Mouse (Mus musculus): ENCODE data around the gene Clec2g. TPM values are rescaled to one million over a fixed set of nuclear protein-coding genes. Genes with fewer than 3 reads are reported as not detected.
A peak's percentile ranks its signal among the peaks of the same experiment; 100 is the strongest.
"Not testable (repeated sequence)": the region's sequence is repeated elsewhere in the genome, so short reads cannot be mapped to it uniquely, and the experiment has no call there.

The Clec2g gene
- total and polyA plus RNA-seq, 3 experiments: 82.0 to 169 (median 91.7) TPM

DNA sequence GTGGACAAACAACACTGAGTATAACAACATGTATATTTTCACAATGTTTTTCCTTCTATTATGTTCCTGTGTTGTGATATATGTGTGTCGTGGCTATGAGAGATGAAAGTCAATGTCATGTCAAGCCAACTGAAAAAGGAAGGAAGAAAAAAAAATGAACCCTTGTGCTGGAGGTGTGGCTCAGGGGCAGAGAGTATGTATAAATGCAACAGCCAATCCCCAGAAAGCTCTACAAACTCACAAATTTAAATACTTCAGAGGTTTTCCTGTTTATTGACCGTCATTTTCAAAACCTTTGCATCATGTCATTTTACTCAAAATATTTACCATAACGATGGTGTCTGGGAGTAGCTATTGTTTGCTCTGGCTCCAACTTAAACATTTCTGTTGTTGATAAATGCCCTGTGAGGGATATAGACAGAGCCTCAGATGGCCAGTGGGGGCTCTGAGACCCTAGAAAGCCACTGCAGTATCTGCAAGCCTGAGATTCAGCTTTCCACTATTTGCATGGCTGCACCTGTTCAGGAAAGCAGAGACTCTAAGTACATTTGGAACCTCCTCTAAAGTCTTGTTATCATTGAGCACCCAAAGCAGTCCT is 38.7 kb upstream of the Clec2g start:
- Histone ChIP-seq H3K27me3 (replicated peaks) (no peaks in the 10 kb centered on the region), H3K79me2 (replicated peaks; ENCODE audit: control insufficient read depth, extremely low read depth, insufficient read depth, poor library complexity, severe bottlenecking) (peaks cover 8% of the 10 kb centered on the region), H3K36me3 (replicated peaks in 1 of 2; ENCODE audit: control insufficient read depth in 1 of 2, insufficient read depth in 1 of 2, low read length in 1 of 2) (peaks cover 35 to 47% of the 10 kb centered on the region in 2 experiments), H3K27ac (ENCODE audit: insufficient read depth, low read depth) (no peak overlapping the region), H3K4me3 (replicated peaks in 1 of 3; ENCODE audit: low read depth in 2 of 3, low read length in 2 of 3, poor library complexity in 1 of 3) (no peak overlapping the region), H3K4me1 (ENCODE audit: control insufficient read depth in 1 of 2, insufficient read depth in 2 of 2) (peaks cover 0 to 17% of the 10 kb centered on the region in 2 experiments; a peak in 2 of 4 replicates), H3K4me2 (ENCODE audit: insufficient read depth, low read depth, poor library complexity, severe bottlenecking) (no peak overlapping the region), H3K9me3 (replicated peaks; ENCODE audit: low read length) (no peaks in the 10 kb centered on the region), H3K9ac (ENCODE audit: insufficient read depth, low read depth) (no peak overlapping the region)
- in situ Hi-C loops (cut with MboI; ENCODE audit: low pct_ligation_motif_present, low pct_unique_long_range_greater_than_20kb, low sequenced_read_pairs) (no loop called here), dilution Hi-C loops (cut with MboI; ENCODE audit: extremely low pct_ligation_motif_present, extremely low pct_unique_long_range_greater_than_20kb, low sequenced_read_pairs) (no loop called here)
- no peak for DNase-seq (ENCODE audit: extremely low read depth)
- no peak for TF ChIP-seq MEF2A (IDR thresholded peaks at IDR 0.05; ENCODE audit: borderline replicate concordance, low read depth, low read length)

DNA sequence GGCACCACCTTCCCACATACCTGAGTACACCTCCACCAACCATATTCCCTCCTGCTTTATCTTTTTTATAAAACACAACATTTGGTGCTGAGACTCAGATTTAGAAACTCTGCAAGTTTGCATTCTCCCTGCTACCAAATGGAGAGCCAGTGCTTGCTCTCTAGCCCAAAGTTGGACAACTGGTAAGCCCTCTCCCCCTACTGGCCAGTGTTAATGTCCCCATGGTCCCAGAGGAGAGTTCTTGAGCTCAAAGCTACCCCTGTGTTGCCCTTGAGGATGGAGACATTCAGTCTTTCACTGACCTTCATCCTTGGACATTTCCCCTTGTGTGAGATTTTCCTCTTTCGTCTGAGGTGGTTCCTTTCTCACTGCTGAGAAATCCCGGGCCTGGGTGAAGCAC is 34.1 kb upstream of the Clec2g start:
- no peak overlapping the region for H3K27ac ChIP-seq (ENCODE audit: insufficient read depth, low read depth)
- TF ChIP-seq CTCF (conservative IDR thresholded peaks at IDR 0.05 in 1 of 2, IDR thresholded peaks at IDR 0.05 in 1 of 2; ENCODE audit: low read depth in 2 of 2, low read length in 2 of 2) (peak in 1 of 2 experiments; percentile 54; a peak in 2 of 4 replicates), ZKSCAN1 (IDR thresholded peaks at IDR 0.05; ENCODE audit: borderline replicate concordance, low read depth, low read length) (no peak), JUN (IDR thresholded peaks at IDR 0.05; ENCODE audit: insufficient read depth, low read depth, low read length) (no peak), SMC3 (IDR thresholded peaks at IDR 0.05; ENCODE audit: low read depth, low read length) (peak; percentile 39; the same call in 1 of the 2 replicates), ZNF384 (IDR thresholded peaks at IDR 0.05; ENCODE audit: low read depth, low read length) (no peak), ZC3H11A (IDR thresholded peaks at IDR 0.05; ENCODE audit: low read depth, low read length) (no peak), RAD21 (IDR thresholded peaks at IDR 0.05; ENCODE audit: low read depth, low read length) (peak; percentile 20), EP300 (IDR thresholded peaks at IDR 0.05; ENCODE audit: low read length) (no peak)
- DNase-seq (ENCODE audit: extremely low read depth): no peak
- no peaks in the 10 kb centered on the region for H3K27me3 ChIP-seq (replicated peaks)
- no peaks in the 10 kb centered on the region for H3K9me3 ChIP-seq (replicated peaks; ENCODE audit: low read length)
- no peaks in the 10 kb centered on the region for H3K79me2 ChIP-seq (replicated peaks; ENCODE audit: control insufficient read depth, extremely low read depth, insufficient read depth, poor library complexity, severe bottlenecking)
- no peak overlapping the region for H3K9ac ChIP-seq (ENCODE audit: insufficient read depth, low read depth)
- in situ Hi-C loops (cut with MboI; ENCODE audit: low pct_ligation_motif_present, low pct_unique_long_range_greater_than_20kb, low sequenced_read_pairs): no loop called here
- dilution Hi-C loops (cut with MboI; ENCODE audit: extremely low pct_ligation_motif_present, extremely low pct_unique_long_range_greater_than_20kb, low sequenced_read_pairs): no loop called here
- no peak overlapping the region for H3K4me3 ChIP-seq (replicated peaks in 1 of 3; ENCODE audit: low read depth in 2 of 3, low read length in 2 of 3, poor library complexity in 1 of 3)
- H3K4me2 ChIP-seq (ENCODE audit: insufficient read depth, low read depth, poor library complexity, severe bottlenecking): no peak overlapping the region
- H3K36me3 ChIP-seq (replicated peaks in 1 of 2; ENCODE audit: control insufficient read depth in 1 of 2, insufficient read depth in 1 of 2, low read length in 1 of 2): peaks cover 16 to 26% of the 10 kb centered on the region in 2 experiments
- no peaks in the 10 kb centered on the region for H3K4me1 ChIP-seq (ENCODE audit: control insufficient read depth in 1 of 2, insufficient read depth in 2 of 2)

DNA sequence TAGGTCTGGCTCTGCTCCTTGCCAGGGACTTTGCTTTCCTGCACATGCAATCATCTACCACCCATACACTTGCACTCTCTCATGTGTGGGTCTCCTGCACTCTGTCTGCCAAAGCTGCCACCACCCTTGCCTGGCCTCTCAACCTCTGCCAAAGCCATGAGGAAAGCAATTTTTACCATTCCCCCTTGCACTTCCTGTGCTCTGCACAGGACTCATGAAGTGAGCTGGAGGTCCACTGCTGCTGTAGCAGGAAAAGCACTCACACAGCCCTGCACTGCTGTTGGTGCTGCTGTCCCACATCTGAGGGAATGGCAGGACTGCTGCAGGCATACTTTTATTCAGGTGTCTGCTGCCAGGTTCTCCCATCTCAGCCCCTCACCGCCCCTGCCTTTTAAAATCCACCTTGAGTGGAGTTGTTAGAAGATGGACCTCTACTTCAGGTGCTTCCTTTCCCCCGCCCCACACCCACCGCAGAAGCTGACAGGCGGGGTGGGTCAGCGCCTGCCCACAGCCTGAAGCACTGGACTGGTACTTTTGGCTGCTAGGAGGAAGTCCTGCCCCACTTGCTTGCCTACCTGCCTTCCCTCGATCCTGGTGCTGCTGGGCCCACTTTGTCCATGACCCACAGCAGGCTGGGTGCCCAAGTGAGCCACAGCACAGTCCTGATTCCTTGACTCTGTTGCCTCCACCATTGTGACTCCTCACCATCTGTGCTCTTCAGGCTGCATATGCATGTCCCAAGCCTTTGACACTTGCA is 33.2 kb upstream of the Clec2g start:
- H3K4me3 ChIP-seq (replicated peaks in 1 of 3; ENCODE audit: low read depth in 2 of 3, low read length in 2 of 3, poor library complexity in 1 of 3); H3K4me2 ChIP-seq (ENCODE audit: insufficient read depth, low read depth, poor library complexity, severe bottlenecking); H3K9me3 ChIP-seq (replicated peaks; ENCODE audit: low read length); dilution Hi-C loops (cut with MboI; ENCODE audit: extremely low pct_ligation_motif_present, extremely low pct_unique_long_range_greater_than_20kb, low sequenced_read_pairs); in situ Hi-C loops (cut with MboI; ENCODE audit: low pct_ligation_motif_present, low pct_unique_long_range_greater_than_20kb, low sequenced_read_pairs); DNase-seq (ENCODE audit: extremely low read depth); H3K79me2 ChIP-seq (replicated peaks; ENCODE audit: control insufficient read depth, extremely low read depth, insufficient read depth, poor library complexity, severe bottlenecking); H3K4me1 ChIP-seq (ENCODE audit: control insufficient read depth in 1 of 2, insufficient read depth in 2 of 2); H3K27me3 ChIP-seq (replicated peaks); H3K27ac ChIP-seq (ENCODE audit: insufficient read depth, low read depth); H3K9ac ChIP-seq (ENCODE audit: insufficient read depth, low read depth): not testable (repeated sequence)
- peaks cover 6 to 18% of the 10 kb centered on the region in 2 experiments for H3K36me3 ChIP-seq (replicated peaks in 1 of 2; ENCODE audit: control insufficient read depth in 1 of 2, insufficient read depth in 1 of 2, low read length in 1 of 2)

Data from CH12.LX (cell line).